Mouse (Mus musculus) v-Abl transformed pro-B cells (cell line): Measurements from ENCODE around the gene Asap2.

Experiments used
- in situ Hi-C, 2 experiments: fragments of 400-800 bp; cut with MboI; formaldehyde crosslinking; loops; one replicate each; pipeline ENCODE4 v1.15.1; 2025; ENCODE audit not compliant: unreplicated experiment in 2 of 2

The Asap2 gene

DNA sequence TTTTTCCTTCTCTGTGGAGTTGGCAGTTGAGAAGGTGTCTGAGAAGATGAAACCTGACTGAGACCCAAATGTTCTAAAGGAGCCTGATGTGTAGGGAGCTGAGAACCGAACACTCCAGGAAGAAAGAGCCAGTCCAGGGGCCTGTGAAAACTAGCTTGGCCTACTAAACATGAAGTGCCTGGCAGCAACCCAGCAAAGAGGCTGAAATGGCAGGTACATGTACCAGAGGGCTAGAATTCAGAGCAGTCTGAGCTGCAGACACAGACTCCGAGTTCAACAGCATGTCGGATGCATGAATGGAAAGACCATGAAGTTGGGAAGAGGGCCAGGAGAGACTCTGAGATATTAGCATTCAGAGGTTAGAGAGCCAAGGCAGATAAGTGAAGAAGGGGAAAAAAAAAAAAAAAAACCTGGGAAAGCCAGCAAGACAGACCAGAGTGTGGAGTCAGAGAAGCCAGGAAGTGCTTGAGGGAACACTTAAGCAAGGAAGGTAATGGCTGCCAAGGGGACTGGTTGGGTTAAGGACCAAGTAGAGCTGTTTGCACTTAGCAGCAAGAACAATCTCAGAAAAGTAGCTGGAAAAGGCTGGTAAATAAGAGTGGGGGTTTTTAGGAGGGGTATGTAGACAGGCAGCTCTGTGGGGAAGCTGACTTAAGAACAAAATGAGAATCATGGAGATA, 298.6 kb downstream of the Asap2 start:
- in situ Hi-C loops, result loop anchor here (5.0 to 10.0 kb wide), 4 partner anchors 83 to 173 kb away; partner anchors contain the start of genes Adam17 (in 2 of the 2) and Ywhaq (in 1 of the 2)

DNA sequence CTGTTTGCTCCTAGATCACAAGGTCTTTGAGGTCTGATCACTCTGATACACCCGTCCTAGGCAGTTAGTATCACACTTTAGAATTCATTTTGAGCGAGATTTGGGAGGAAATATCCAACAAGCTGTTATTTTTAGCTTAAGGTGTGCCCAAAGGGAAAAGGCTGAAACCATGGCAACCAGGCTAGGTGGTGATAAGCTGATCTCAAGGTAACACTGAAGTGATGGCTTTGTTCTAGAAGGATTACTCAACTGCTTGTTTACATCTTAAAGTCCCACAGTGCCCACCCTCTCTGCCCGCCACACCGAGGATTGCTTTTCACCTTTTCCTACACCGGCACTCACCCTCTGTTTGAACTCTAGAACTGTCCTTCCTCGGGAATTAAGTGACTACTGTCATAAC, 299.4 kb downstream of the Asap2 start:
- in situ Hi-C loops, result loop anchor here (5.0 to 10.0 kb wide), 4 partner anchors 83 to 173 kb away; partner anchors contain the start of genes Adam17 (in 2 of the 2) and Ywhaq (in 1 of the 2)

- in situ Hi-C loops, result no loop called here
Observed at GRCm38 (mm10) chr12:21298856-21299255, 308.6 kb downstream of the Asap2 start.

GRCm38 (mm10) chr12:21301324-21301723, 311.1 kb downstream of the Asap2 start:
- in situ Hi-C loops, result no loop called here

DNA sequence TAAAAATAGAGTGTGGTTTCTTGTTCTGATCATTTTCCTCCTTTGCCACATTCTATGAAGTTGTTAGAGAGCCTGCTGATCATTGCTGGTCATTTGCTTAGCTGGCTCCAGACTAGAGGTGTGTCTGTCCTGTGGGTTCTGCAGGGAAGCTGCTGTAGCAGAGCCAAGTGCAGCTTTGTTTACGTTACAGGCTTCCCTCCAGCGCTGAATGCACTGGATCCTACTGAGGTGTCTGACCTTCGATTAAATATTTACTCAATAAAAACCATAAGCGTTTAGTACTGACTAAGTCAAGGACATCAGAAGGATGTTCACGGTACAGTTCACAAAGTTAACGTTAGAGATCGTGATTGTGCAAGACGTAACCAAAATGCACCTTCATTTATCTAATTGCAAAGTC, 311.7 kb downstream of the Asap2 start:
- in situ Hi-C loops, result no loop called here

DNA sequence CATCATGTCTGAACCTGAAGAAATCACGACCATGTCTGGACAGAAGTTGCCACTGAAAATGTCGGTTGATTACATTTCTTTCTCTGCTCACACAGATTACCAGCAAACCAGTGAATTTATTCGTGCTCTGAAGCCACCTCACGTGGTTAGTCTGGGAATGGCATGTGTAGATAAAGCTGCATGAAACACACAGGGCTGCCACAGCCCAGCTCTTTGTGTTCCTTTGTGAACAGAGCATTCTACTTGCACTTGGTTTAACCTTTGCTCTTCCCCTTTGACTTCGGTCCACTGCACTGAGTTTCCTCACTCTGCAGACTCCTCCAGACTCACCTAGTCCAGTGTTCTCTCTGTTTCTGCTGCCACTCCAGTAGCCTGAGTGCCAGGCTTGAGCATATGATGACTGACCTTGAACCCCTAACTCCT, 312.1 kb downstream of the Asap2 start:
- in situ Hi-C loops, result no loop called here

DNA sequence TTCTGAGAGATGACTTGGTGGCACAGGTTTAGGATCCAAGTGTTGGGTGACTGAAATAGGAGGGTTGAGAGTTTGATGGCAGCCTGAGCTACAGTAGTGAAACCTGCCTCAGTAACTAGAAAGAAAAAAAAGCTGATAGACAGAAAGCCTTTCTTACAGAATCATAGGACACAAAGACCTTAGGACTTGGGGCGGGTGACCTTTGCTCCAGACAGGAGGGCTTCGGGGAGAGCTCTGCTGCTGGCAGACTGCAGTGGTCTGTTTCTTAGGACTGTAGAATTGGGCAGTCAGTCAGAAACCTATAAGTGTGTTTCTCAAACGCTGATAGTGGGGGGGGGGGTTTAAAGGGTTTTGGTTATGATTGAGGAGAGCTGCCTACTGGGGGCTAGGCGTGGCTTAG, 315.5 kb downstream of the Asap2 start:
- in situ Hi-C loops, result no loop called here

DNA sequence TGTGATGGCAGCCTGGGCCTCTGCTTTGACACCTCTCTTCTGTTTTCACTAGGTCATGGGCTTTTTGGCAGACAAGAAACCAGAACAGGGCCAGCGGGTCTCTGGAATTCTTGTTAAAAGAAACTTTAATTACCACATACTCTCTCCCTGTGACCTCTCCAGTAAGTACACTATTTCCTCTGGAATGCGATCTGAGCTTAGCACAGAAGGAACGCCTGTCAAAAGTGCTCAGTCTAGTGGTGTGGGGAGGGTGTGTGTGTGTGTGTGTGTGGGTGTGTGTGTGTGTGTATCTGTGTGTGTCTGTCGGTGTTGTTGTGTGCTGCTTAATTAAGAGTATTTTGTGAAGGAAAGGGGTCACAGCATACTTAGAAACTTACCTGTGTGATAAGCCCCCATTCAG, 316.5 kb downstream of the Asap2 start:
- in situ Hi-C loops, result no loop called here

DNA sequence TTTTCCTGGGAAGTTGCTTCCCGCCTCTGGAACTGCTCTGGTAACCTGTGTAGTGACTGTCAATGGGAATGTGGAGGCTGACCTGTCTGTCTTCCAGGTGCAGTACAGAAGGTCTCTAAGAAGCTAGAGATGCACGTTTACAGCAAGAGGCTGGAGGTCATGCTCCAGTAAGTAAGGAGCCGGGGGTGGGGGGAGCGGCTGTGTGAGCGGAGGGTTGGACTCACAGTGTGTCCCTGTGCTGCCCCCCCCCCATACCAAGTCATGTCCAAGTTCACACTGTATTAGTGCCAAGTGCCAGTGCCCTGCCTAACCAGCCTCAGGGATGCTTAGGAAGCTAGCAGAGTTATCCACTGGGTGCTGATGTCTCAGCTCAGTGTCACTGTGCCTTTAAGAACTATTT, 321.9 kb downstream of the Asap2 start:
- in situ Hi-C loops, result no loop called here

GRCm38 (mm10) chr12:21315923-21316868, 325.9 kb downstream of the Asap2 start, which contains the start of gene Iah1:
TSS of gene Iah1 (plus strand) at chr12:21316389.
- in situ Hi-C loops, result no loop called here

GRCm38 (mm10) chr12:21316869-21317265, 326.6 kb downstream of the Asap2 start:
- in situ Hi-C loops, result no loop called here

DNA sequence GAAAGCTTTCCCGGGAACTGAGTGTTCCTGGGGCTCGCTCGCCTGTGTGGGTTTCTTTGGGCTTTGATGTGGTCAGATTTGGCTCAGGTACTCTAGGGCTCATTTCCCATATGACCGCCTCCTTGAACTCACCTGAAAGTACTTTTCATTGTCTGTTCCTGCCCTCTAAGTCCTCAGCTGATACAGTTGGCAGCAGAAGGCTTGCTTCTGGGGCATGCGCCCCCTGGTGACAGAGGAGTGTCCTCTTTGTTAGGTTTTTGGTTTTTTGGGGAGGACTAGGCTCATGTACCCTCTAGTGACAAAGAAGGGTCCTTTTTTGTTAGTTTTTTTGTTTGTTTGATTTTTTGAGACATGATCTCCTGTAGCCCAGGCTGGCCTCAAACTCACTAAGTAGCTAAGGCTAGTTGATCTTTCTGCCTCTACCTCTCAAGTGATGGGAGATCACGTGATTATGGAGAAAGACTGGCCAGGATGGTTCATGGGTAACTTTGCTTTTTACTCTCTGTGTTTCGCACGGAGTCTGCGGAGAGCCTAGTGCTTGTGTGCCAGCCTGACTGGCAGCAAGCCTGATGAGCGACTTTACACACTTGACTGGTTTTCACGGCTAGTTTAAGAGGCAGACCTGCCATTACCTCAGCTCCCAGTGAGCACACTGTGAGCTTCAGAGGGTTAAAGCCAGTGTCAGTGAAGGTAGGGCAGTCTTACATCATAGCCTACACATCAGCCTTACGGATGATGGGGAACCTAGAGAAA, 328.1 kb downstream of the Asap2 start:
- in situ Hi-C loops, result no loop called here
